Mouse (Mus musculus): ENCODE data around the gene Lrrc36.

Gene Lrrc36

DNA sequence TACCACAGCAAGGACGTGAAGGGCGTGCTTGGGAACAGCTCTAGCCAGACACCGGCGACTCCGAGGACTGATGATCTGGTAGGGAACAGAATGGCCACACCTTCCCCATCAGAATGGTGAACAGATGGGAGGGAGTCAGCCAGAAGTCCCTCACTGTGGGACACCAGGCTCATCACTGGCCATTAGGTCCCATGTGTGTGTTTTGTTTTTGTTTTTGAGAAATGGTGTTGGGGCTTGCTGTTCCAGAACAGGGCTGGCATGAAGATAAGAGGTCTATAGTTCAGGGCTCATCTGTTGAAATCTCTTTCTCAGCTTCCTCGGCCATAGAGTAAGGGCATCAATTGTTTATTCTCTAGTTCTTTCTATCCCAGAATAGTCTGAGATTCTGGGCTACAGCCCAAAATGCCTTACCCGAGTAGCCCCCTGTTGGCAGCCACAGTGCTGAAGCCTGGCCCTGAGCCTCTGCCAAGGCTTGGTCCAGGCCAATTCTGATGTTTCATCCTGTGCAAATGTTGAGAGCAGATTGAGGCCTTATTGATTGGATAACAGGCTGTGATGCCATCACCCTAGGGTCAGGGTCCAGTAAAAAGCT, 53.4 kb downstream of the Lrrc36 start:
- in situ Hi-C loops (cut with MboI, MseI) = no loop called here

DNA sequence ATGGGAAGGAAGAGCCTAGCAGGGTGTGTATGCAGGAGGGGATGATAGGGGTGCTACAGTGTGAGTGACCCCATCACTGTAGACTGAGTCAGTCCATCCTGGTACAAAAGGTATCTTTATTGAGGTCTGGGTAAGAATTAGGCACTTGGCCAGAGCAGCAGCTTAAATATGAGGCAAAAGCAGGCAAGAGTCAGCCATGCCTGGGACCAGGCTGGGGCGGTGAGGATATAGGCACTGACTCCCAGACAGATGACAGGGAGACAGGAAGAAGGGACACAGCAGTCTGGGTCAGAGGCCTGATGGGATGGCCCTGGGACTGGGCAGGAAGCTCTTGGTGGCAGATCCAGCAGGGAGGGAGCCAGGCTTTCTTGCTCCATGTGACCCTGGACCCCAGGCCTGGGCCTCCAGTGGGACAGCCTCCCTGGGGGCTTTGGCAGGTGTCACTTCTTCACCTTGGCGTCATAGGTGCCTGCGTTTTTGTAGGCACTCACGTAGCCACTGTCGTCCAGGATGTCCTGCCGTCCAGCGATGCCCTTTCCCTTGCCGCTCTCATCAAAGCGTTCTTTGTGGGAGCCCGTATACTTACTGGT, 54.1 kb downstream of the Lrrc36 start:
- in situ Hi-C loops (cut with MboI, MseI) = no loop called here

DNA sequence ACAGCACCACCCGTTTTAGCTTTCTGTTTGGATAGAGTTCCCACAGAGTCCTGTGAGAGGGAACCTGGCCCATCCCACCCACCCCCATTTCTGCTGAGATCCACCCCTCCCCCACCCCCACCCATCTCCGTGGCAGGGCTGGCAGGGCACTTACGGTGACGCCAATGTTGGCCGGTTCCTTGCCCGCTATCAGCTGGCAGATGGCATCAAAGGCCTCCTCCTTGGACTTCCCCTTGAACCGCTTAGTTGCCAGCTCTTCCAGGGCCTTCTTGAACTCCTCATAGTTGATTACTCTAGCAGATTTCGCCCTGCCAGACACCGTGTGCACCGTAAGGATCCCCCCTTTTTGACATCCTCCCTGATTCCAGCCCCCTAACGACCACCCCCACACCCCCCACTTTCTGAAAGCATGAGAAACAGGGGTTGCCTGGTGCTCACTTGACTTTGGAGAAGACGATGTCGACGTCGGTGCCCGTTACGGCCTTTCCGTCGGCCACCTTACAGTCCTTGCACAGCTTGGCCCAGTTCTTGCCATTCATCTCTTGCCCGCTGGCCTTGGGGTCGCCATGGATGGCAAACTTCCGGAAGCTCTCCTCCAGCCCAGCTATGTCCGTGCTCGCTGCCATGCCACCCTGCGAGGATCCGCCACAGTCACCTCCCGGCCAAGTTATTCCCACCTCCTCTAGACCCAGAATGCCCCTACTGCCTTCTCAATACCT, 54.8 kb downstream of the Lrrc36 start:
- in situ Hi-C loops (cut with MboI, MseI) = no loop called here

DNA sequence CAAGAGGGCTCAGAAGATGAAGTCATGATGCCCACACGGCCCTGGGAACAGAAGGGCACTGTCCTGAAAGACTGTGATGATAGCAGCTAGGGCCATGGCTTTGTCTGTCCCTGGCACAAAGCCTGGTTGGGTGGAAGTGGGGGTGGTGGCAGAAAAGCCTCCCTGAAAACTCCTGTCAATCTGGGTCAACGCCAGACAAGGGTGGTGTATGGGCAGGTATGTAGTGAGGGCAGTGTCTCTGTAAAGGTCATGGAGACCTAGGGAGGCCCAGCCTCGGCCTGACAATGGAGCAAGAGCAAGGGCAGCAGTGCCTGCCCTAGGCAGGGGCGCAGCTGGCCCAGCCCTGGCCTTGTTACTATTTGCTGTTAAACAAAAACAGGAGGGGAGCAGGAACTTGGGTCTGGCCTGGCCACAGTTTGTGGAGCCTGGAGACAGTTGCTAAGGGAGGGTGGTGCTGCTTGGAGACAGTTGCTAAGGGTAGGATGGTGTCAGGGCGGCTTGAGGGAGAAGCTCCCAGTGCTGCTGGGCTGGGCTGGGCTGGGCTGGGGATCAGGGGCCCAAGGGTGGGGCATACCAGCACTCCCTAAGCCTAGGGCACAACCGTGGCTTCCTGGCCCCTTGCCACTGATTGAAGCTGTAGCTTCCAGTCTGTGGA, 55.8 kb downstream of the Lrrc36 start:
- in situ Hi-C loops (cut with MboI, MseI) = no loop called here

DNA sequence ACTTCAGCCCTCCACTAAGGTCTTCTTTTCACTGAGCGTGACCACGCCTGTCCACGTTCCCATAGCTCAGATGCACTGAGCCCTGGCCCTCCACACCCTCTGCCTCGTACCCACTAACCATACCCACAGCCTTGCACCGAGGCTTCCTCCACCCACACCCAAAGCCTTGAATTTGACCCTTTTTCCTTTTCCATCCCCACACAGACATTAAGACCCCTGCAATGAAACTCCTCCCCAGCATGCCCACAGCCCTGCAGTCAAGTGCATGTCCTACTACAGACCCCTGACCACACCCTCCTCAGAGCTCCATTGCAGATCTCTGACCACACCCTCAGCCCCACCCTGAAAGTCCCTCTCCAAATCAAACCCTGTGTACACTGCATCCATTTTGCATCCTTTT, 56.4 kb downstream of the Lrrc36 start:
- in situ Hi-C loops (cut with MboI, MseI) = no loop called here

DNA sequence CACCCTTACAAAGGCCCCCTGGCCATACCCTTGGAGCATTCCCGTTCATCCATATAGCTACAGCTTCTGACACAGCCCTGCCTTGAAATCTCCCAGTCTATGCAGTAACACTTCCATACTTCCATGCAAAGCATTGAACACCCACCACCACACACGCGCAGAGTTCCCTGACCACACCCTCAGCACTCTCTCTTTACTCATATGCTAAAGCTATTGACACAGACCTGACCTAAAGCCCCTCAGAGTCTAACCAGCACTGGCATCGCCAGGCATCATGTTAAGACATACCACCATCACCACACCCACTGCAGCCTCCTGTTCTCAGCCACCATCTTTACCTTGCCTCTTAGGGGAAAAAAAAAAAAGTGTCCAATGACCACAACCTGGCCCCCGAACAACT, 56.9 kb downstream of the Lrrc36 start:
- in situ Hi-C loops (cut with MboI, MseI) = no loop called here

DNA sequence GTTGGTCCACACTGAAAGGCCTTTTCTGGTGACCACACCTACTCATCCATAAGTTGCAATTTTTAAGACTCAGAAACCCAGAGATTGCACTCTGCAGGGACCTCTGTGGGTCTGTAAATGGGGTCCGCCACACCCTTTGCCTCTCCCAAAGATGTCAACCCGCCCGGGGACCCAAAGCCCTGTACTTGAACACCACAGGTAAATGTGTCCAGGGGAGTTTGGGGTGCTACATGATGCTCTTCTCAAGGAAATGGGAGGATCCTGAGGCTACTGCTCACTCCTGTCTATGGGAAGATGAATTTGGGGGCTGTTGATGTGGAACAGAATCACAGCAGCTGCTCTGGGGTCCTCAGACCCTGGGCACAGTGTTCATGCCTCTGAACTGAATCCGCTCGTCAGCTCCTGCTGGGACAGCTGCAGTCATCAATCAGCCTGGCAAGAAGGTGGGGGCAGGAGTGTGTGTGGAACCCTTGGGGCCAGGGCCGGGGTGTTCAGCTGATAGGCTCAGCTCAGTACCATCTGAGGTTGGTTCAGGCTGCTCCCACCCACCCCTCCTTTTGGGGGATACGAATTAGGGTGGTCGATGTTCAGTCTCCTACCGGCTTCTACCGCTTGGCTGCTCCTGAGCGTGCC, 57.4 kb downstream of the Lrrc36 start:
- in situ Hi-C loops (cut with MboI, MseI) = no loop called here

DNA sequence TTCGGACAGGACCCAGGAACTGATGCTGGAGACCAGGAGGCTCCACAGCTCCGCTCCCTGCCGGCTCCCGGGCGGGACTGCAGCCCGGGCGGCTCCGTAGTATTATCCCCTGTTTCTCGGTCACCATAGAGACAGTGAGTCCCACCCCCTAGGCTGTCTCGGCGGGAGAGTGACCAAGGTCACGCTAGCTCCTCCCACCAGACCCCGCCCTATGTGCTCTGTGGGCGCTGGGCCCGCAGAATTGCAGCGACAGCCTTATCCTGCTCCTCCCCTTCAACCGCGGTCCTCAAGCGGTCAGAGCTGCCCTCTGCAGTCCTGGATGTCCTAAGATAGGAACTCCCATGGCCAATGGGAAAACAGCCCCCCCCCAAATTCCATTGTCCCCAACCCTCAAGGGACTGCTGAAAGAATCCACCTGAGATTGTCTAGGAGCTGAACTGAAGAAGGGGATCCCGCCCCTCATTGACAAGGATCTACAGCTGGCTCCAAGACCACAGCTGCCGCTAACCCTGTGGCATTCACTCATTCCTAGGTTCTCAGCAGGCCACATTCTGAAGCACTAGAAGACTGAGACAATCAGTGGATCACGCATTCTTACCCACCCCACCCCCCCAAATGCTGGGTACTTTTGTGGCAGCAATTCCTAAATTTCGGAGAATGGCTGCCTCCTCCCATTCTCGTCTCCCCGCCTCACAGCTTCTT, 58.1 kb downstream of the Lrrc36 start, which contains the start of gene Tppp3:
TSS of gene Tppp3 (minus strand) at position 213 of the 702 bp plus-strand sequence.
- in situ Hi-C loops (cut with MboI, MseI) = no loop called here

DNA sequence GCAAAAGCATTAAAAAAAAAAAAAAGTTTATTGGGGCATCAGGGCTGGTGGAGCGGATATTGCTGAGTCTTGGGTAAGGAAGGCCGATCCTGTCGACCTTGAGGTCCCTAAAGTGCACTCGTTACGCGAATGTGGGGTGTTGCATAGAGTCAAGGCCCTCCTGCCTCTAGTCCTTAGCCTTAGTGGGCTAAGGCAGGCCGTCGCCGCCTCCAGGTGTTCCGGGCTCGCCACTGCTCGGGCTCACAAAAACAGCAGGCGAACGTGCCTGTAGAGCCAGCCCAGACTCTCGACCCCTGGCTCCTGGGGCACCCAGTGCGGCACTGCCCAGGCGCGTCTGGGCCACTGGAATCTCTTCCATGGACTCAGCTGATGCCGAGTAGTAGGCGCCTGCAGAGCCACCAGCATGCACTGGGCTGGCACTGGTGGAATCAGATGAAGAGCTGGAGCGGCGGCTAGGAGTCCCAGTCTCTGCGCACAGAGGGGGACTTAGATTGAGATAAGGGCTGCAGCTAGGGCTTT, 59.1 kb downstream of the Lrrc36 start:
- in situ Hi-C loops (cut with MboI, MseI) = no loop called here

DNA sequence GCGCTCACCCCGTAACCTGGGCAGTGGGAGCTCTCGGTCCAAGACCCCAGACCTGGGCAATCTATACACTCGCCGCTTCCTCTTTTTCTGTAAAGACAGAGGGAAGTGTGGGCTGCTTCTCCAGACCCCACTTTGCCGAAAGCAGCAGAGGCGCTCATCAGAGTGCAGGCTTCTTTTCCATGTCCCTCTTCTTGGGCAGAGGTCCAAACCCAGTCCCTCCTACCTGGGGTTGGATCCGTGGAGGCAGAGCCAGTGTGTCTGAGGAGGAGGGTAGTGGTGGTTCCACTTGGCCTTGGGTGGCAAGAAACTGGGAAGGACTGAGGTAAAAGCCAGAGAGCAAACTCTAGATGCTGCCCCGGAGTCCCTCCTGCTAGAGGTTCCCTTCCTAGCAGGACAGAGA, 59.6 kb downstream of the Lrrc36 start:
- in situ Hi-C loops (cut with MboI, MseI) = no loop called here

DNA sequence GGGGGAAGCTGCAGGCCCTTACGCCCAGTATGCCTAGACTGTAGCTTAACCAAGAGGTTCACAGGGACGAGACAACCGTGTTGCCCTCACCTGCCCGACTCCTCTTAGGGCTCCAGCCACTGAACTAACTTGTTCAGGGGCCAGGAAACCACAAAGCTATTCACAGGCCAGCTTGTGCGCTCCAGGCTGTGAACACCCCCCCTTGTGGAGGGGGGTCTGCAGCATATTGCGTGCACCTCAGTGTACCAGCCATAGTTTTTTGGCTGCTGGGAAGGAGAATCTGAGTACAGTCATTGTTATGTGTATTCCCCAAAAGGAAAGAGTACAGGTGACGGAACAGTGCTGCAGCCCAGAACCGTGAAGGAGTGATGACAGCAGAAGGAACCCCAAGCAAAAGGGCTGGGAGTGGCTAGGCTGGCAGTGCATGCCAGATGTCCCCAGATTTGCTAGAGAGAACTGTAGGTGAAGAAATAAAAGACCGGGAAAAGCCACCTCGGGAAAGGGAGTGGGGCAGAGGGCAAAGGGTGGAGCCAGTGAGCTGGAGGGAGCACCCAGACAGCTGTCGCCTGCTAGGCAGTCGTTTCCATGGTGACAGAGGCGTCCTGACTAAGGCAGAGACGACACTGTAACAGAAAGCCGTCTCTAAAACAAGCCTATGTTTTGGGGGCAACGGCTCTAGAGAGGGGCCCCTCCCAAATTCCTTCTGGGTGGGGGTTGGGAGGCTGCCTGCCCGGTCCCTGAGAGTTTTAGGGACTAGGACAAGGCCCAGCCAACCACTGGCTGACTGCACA, 60.6 kb downstream of the Lrrc36 start:
- in situ Hi-C loops (cut with MboI, MseI) = no loop called here

DNA sequence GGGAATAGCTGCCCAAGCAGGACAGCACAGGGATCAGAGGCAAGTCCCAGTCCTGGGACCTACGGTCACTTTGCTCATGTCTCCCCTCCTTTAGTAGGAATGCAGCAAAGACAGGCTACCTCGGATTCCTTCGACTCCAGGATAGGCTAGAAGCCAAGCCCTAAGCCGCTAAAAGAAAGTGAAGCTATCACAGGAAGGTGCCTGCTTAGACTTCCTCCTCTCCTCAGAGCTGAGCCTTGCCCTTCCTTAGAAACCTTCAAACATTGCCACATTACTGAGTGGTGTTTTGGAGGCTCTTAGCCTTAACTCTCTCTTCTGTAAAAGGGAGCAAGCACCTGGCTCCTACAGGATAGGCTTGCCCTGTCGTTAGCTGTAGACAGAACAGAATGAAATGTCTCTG, 61.3 kb downstream of the Lrrc36 start:
- in situ Hi-C loops (cut with MboI, MseI) = no loop called here

DNA sequence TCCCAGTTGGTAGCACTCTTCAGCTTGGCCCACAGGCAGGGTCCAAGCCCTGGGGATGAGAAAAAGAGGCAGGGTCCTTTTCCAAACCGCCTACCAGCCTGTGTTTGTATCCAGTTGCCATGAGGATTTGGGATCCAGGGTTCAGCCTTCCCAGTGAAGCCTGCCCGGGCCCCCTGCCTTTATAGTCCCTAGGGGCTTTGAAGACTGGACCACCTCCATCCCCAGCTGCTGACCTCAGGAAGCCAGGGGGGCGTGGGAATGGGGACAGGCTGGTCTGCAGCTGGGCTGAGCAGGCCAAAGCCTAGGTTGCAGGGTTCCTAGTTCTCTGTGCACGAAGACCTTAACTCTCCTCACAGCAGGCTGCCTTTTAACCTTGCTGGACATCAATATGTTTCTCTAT, 61.9 kb downstream of the Lrrc36 start:
- in situ Hi-C loops (cut with MboI, MseI) = no loop called here

DNA sequence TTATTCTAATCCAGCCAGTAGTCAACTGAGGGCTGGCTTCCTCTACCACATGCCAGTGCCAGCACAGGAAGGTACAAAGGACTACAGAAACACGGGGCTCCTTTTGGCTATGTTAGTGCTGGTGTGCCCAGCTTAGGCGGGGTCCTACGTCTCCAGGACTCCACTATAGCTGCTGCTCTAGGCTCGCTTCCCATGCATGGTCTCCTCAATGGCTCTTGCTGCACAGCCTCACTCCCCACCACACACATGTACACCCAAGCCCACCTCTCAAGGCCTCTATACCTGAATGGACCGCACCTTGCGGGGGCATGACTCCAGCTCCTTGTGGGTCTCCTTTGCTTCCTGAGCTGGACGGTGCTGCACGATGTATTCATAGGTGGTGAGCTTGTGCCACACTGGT, 62.4 kb downstream of the Lrrc36 start:
- in situ Hi-C loops (cut with MboI, MseI) = no loop called here

DNA sequence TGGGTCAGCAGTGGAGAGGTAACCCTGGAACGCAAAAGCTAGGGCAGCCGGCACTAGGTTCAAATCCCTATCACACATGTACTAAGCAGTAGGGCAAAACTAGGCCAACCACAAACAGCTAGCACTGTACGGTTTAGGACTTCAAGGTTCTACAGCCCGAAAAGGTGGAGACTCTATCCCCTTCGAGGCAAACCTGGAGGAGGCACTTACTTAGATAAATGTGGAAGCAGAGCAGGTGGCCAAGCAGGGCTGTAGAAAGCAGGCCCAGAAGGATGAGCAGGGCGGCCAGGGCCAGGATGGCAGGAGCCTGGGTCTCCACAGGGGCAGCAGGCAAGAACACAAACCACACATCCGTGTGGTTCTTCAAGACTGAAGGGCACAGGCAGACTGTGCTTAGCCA, 62.8 kb downstream of the Lrrc36 start:
- in situ Hi-C loops (cut with MboI, MseI) = no loop called here

DNA sequence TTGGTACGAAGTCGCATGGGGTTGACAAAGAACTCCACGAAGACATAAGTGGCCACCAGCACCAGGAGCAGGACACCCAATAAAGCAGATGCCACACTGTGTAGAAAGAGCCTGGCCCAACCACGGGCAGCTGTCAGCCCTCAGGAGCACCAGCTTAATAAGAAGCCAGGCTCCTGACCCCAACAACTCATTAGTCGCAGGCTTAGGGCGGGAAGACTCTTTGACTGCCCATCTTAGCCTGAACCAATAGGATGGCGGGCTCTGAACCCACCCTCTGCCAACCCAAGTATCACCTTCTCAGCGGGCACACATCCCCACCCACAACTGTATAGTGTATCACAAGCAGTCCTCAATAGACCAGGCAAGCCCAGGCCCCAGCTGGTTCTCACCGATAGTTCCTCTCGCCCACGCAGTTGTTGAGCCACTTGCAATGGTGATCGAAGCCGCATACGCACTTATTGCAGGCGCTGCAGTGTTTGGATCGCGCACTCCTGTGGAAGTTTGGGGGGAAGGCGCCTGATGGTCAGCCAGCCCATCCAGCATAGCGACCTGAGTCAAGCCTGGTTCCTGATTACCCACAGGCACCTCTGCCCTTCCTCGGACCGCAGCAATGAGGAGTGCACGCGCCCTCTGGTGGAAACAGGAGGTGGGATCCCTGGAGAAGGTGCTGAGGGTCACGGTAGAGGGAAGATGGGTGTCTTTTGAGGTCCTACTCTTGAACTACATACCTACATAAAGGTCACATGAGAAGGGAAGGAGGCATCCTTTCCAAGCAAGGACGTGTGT, 63.5 kb downstream of the Lrrc36 start:
- in situ Hi-C loops (cut with MboI, MseI) = no loop called here

DNA sequence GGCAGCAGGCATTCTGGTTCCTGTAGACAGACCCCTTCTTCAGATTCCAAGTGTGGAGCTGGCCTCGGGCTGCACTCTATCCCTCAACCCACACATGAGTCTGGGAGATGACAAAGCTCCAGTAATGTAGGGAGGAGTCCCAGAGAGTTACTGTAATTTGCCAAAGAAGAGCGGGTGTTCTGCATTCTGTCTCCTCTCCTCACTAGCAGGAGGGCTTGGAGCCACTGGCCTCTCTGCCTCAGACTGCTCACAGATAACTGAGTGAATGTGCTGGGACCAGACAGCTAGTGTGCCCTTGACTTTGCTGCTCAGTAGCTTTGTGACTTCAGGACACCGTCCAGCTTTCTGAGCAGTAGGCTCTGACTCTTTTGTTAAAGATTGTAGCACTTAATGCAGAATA, 64.4 kb downstream of the Lrrc36 start:
- in situ Hi-C loops (cut with MboI, MseI) = no loop called here

DNA sequence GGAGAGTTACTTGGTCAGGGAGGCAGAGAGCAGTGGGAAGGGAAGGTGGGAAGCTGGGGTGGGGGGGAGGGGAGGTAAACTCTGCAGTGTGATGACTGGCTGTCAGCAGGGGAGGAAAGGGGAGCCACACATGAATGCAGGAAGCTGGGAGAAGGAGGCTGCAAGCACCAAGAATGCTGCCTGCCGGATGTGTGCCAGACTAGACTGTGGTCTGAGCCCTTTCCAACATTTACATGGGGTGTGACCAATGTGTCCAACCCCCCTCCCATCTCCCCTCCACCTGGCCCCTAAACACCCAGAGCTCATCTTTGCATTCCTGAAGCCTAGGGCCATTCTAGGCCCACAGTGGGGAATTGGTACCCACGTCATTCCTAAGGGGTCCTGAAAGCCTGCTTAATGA, 67.6 kb downstream of the Lrrc36 start:
- in situ Hi-C loops (cut with MboI, MseI) = no loop called here

DNA sequence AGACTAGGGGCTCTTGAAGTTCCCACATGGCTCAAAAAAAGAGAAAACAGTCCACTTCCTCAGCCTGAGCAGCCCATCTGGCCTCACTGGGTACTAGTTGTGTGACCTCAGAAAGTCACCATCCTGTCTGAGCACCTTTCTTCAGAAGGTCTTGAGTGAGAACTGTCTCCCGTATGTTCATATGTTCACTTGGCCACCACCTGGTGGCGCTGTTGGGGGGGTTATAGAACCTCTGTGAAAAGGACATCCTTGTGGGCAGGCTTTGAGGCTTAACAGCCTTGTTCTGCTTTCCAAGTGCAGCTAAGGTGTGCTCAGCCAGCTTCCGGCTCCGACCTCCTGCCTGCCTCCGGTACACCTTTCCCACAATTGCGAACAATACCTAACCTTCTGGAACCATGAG, 68.1 kb downstream of the Lrrc36 start:
- in situ Hi-C loops (cut with MboI, MseI) = no loop called here

DNA sequence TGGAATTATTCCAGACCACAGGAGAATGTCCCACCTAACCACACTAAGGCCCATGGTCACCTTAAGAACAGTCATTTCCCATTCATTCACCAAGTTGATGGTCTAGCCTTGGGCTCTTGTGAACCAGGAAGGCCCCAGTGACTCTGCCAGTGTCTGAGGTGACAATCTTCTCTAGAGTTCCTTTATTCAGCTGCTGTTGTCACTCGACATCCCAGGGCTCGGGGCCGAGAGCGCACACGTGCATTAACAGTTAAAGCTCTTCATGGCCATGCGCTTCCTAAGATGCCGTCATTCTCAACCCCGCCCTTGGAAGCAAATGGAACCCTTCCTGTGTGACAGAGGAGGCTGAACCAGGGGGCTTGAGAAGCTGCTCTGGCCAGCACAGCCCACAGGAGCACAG, 68.8 kb downstream of the Lrrc36 start:
- in situ Hi-C loops (cut with MboI, MseI) = no loop called here

All from T-helper 2 cell (primary cell).